Mouse (Mus musculus): ENCODE measurements around the gene Pomc. TPM values are rescaled to one million over a fixed set of nuclear protein-coding genes. Genes with fewer than 3 reads are reported as not detected.
A peak's percentile ranks its signal among the peaks of the same experiment; 100 is the strongest.

Pomc gene
- polyA plus RNA-seq, 1 experiment: 3.0 TPM

DNA sequence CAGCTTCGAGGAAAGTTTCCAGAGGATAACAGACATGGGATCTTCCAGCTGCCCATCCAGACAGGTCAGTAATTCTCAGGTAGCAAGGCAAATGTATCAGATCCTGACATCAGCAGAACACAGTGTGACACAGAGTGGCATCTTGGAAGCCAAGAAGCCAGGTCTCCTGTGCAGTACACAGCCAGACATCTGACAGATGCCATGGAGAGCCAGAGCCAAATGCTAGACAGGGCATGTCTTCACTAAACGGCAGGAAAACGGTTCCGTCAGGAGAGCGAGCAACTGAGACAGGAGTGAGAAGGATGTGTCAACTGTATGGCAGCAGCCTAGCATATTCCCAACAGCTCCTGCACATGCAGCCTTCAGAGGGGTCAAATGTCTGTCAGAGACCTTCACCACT is 45.7 kb downstream of the Pomc start:
- no peak overlapping the region for H3K27ac ChIP-seq (ENCODE audit: insufficient read depth, low read length)
- 25% methylated on average over 5 of the region's 5 CpGs for WGBS
- TF ChIP-seq POLR2A (IDR thresholded peaks at IDR 0.05; ENCODE audit: borderline replicate concordance, insufficient read depth, low read length) (no peak), CTCF (IDR thresholded peaks at IDR 0.05; ENCODE audit: borderline replicate concordance, insufficient read depth, low read depth, low read length) (no peak)
- H3K27me3 ChIP-seq (ENCODE audit: control insufficient read depth, insufficient read depth, low read length): no peaks in the 10 kb centered on the region
- peaks cover 8% of the 10 kb centered on the region for H3K4me1 ChIP-seq (ENCODE audit: control insufficient read depth, insufficient read depth, low read length)
- H3K4me3 ChIP-seq (replicated peaks; ENCODE audit: insufficient read depth, low read depth, low read length): no peak overlapping the region
- DNase-seq: no peak

DNA sequence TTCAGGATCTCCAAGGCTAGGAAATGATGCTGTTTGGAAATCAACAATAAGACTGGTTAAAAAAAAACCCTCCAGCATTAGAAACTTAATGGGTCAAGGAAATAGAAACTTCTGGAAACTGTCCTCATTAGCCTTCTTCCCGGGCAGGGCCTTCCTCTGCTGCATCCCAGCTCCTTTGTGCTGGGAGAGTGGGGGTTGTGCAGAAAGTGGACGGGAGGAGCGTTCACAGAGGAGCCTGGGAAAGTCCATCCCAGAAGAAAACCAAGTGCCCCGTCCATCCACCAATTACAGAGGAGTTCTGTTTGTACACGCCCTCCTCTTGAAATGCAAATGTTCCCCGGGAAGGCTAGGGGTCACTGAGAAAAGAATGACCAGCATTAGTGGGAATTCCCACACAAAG is 49.9 kb downstream of the Pomc start:
- WGBS: 76% methylated on average over 6 of the region's 6 CpGs
- no peak overlapping the region for H3K4me3 ChIP-seq (replicated peaks; ENCODE audit: insufficient read depth, low read depth, low read length)
- no peak overlapping the region for H3K27ac ChIP-seq (ENCODE audit: insufficient read depth, low read length)
- TF ChIP-seq CTCF (IDR thresholded peaks at IDR 0.05; ENCODE audit: borderline replicate concordance, insufficient read depth, low read depth, low read length): no peak
- no peak for TF ChIP-seq POLR2A (IDR thresholded peaks at IDR 0.05; ENCODE audit: borderline replicate concordance, insufficient read depth, low read length)
- H3K4me1 ChIP-seq (ENCODE audit: control insufficient read depth, insufficient read depth, low read length): peaks cover 45% of the 10 kb centered on the region
- no peaks in the 10 kb centered on the region for H3K27me3 ChIP-seq (ENCODE audit: control insufficient read depth, insufficient read depth, low read length)
- DNase-seq: no peak

DNA sequence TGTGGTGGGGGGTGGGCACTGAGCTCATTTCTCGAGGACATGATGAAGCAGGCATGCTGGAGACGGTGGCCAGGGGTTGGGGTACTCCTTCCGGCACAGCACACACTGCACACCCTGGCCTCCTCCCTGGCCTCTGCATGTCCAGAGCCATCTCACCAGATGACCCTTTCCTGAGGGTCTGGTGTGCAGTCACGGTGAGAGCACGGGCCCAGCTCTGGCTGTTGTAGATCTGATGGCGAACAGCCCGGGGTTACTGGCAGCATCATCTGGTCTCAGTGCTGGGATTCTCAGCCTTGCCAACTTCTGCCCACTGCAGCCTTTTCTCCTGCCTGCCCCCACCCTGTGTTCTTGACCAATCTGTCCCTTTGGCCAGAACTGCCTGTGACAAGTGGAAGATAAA is 51.3 kb downstream of the Pomc start:
- TF ChIP-seq POLR2A (IDR thresholded peaks at IDR 0.05; ENCODE audit: borderline replicate concordance, insufficient read depth, low read length): no peak
- no peak for TF ChIP-seq CTCF (IDR thresholded peaks at IDR 0.05; ENCODE audit: borderline replicate concordance, insufficient read depth, low read depth, low read length)
- 8% methylated on average over 7 of the region's 7 CpGs for WGBS
- peaks cover 47% of the 10 kb centered on the region for H3K4me1 ChIP-seq (ENCODE audit: control insufficient read depth, insufficient read depth, low read length)
- H3K4me3 ChIP-seq (replicated peaks; ENCODE audit: insufficient read depth, low read depth, low read length): no peak overlapping the region
- DNase-seq: peak; percentile 82 to 91
- no peaks in the 10 kb centered on the region for H3K27me3 ChIP-seq (ENCODE audit: control insufficient read depth, insufficient read depth, low read length)
- H3K27ac ChIP-seq (ENCODE audit: insufficient read depth, low read length): peak overlapping the region; percentile 99

DNA sequence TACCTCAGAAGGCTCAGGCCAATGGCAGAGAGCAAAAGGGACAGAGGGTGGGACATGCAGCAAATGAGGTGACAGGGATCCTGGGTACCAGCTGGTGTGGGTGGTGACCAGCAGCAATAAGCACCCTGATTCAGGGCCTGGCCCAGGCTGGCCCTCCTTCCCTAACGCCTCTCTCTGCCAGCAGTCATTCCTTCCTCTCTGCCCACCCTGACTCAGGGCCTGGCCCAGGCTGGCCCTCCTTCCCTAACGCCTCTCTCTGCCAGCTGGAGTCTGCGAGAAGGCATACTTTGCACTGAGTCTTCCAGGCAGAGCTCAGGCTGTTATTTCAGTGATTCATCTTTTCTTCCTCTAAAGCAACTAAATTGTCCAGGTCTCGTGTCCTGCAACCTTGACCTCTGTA is 52.4 kb downstream of the Pomc start:
- WGBS: 8% methylated on average over 4 of the region's 4 CpGs
- Histone ChIP-seq H3K4me3 (replicated peaks; ENCODE audit: insufficient read depth, low read depth, low read length) (no peak overlapping the region), H3K27me3 (ENCODE audit: control insufficient read depth, insufficient read depth, low read length) (no peaks in the 10 kb centered on the region), H3K27ac (ENCODE audit: insufficient read depth, low read length) (peak overlapping the region; percentile 99), H3K4me1 (ENCODE audit: control insufficient read depth, insufficient read depth, low read length) (peaks cover 47% of the 10 kb centered on the region)
- DNase-seq: peak; percentile 76 to 88
- TF ChIP-seq CTCF (IDR thresholded peaks at IDR 0.05; ENCODE audit: borderline replicate concordance, insufficient read depth, low read depth, low read length): no peak
- peak; percentile 25; the same call in 1 of the 2 replicates for TF ChIP-seq POLR2A (IDR thresholded peaks at IDR 0.05; ENCODE audit: borderline replicate concordance, insufficient read depth, low read length)

DNA sequence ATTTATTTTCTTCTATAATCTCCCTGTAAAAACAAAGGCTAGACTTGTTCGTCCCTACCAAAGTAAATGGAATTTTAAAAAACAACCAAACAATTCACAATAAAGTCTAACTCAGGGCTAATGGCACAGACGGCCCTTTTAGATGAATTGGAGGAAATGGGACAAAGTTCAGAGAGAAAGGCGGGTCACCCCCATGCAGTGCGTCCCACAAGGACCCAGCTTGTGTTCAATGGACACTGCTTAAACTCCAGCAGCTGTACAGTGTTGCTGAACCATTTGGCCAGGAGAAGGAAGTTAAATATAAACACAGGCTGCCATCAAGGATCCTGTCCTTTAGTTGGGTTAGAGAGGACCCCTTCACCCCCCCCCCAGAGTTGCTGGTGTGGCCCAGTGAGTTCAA is 53.0 kb downstream of the Pomc start:
- peak overlapping the region; percentile 99 for H3K27ac ChIP-seq (ENCODE audit: insufficient read depth, low read length)
- TF ChIP-seq CTCF (IDR thresholded peaks at IDR 0.05; ENCODE audit: borderline replicate concordance, insufficient read depth, low read depth, low read length) (no peak), POLR2A (IDR thresholded peaks at IDR 0.05; ENCODE audit: borderline replicate concordance, insufficient read depth, low read length) (no peak)
- peaks cover 47% of the 10 kb centered on the region for H3K4me1 ChIP-seq (ENCODE audit: control insufficient read depth, insufficient read depth, low read length)
- DNase-seq: no peak
- no peak overlapping the region for H3K4me3 ChIP-seq (replicated peaks; ENCODE audit: insufficient read depth, low read depth, low read length)
- no peaks in the 10 kb centered on the region for H3K27me3 ChIP-seq (ENCODE audit: control insufficient read depth, insufficient read depth, low read length)
- 61% methylated on average over 4 of the region's 4 CpGs for WGBS

DNA sequence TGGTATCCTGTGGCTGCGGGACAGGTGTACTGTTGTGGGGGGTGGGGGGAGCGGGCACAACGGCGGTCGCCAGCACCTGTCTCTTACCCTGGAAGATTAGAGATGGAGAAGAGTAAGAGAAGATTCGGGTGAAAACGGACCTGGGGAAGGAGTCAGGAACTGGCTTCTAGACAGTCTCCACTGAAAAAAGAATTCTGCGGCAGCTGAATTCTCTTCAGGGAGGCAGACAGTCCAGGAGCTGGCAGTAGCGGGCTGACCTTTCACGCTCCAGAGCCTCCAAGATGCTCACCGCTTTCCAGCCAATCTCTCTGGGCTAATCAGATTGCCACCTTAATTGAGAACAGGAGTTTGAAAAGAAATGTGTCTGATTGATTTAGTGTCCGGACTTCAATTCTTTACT is 54.0 kb downstream of the Pomc start:
- peak; percentile 36; the same call in 1 of the 2 replicates for TF ChIP-seq POLR2A (IDR thresholded peaks at IDR 0.05; ENCODE audit: borderline replicate concordance, insufficient read depth, low read length)
- no peak; the same call in 1 of the 2 replicates for TF ChIP-seq CTCF (IDR thresholded peaks at IDR 0.05; ENCODE audit: borderline replicate concordance, insufficient read depth, low read depth, low read length)
- DNase-seq: peak; percentile 86 to 93
- 6% methylated on average over 12 of the region's 12 CpGs for WGBS
- peak overlapping the region; percentile 99 for H3K27ac ChIP-seq (ENCODE audit: insufficient read depth, low read length)
- H3K4me1 ChIP-seq (ENCODE audit: control insufficient read depth, insufficient read depth, low read length): peaks cover 47% of the 10 kb centered on the region
- H3K4me3 ChIP-seq (replicated peaks; ENCODE audit: insufficient read depth, low read depth, low read length): peak overlapping the region; percentile 54
- no peaks in the 10 kb centered on the region for H3K27me3 ChIP-seq (ENCODE audit: control insufficient read depth, insufficient read depth, low read length)

Other genes starting within 250 kb of the Pomc start
- 43.2 and 47.6 TPM in 2 replicates for gene Dnmt3a, start 148.9 kb upstream of the Pomc start, polyA plus RNA-seq (2012; rRNA removed)
- gene Efr3b, start 84.0 kb downstream of the Pomc start, polyA plus RNA-seq (2012; rRNA removed): 83.0 and 83.8 TPM in 2 replicates
- gene Dnajc27, start 127.6 kb downstream of the Pomc start, polyA plus RNA-seq (2012; rRNA removed): 93.5 and 95.1 TPM in 2 replicates
- gene Adcy3, start 178.2 kb downstream of the Pomc start, polyA plus RNA-seq (2012; rRNA removed): 23.9 and 24.5 TPM in 2 replicates

Measured in cerebellum, adult 2 months (tissue).